Mouse (Mus musculus) kidney, embryonic 15.5 days (tissue): ENCODE results near the gene Repin1. TPM values are rescaled to one million over a fixed set of nuclear protein-coding genes. Genes with fewer than 3 reads are reported as not detected.
"Not testable (repeated sequence)": the region's sequence is repeated elsewhere in the genome, so short reads cannot be mapped to it uniquely, and the experiment has no call there.

ENCODE experiments used
- ATAC-seq: fragments of 200-750 bp; cut with Nextera tagmentation; replicated peaks from 2 replicates; pipeline ENCODE4 v1.8.0; 2017; ENCODE audit warnings: moderate TSS enrichment; ENCODE audit not compliant: low FRiP score
- H3K27ac ChIP-seq: fragments of 300-500 bp; sonication (generic); 2 replicates; pipeline ENCODE4 v1.5.1; 2015; ENCODE audit warnings: mild to moderate bottlenecking, inconsistent platforms
- H3K27me3 ChIP-seq: fragments of 300-500 bp; sonication (generic); 2 replicates; pipeline ENCODE4 v1.6.1; 2015; ENCODE audit warnings: inconsistent platforms
- H3K36me3 ChIP-seq: fragments of 300-500 bp; sonication (generic); 2 replicates; pipeline ENCODE4 v1.6.1; 2015; ENCODE audit warnings: inconsistent platforms
- H3K4me1 ChIP-seq: fragments of 300-500 bp; sonication (generic); 2 replicates; pipeline ENCODE4 v1.6.1; 2015; ENCODE audit warnings: inconsistent platforms
- H3K4me2 ChIP-seq: fragments of 300-500 bp; sonication (generic); 2 replicates; pipeline ENCODE4 v1.6.1; 2015; ENCODE audit warnings: moderate library complexity, mild to moderate bottlenecking, inconsistent platforms
- H3K4me3 ChIP-seq: fragments of 300-500 bp; sonication (generic); replicated peaks from 2 replicates; pipeline ENCODE4 v1.5.1; 2015; ENCODE audit warnings: mild to moderate bottlenecking, inconsistent platforms
- H3K9ac ChIP-seq: fragments of 300-500 bp; sonication (generic); 2 replicates; pipeline ENCODE4 v1.6.1; 2015; ENCODE audit warnings: mild to moderate bottlenecking, inconsistent platforms
- H3K9me3 ChIP-seq: fragments of 300-500 bp; sonication (generic); replicated peaks from 2 replicates; pipeline ENCODE4 v1.6.1; 2016; ENCODE audit warnings: inconsistent platforms
- WGBS: fragments of 180-500 bp; shearing (Covaris S2); methylation state at CpG from one replicate; pipeline ENCODE4 v1.1.7; 2015; ENCODE audit warnings: mixed read lengths; 5-methylcytosine and 5-hydroxymethylcytosine counted together
- polyA plus RNA-seq: library from polyadenylated mRNA; unstranded; fragments of >200 nt; fragmentation: Nextera tagmentation; extraction: Ambion mirVana; gene quantifications from 2 replicates; pipeline ENCODE4 v1.2.1, GENCODE M21; 2015

The Repin1 gene
- polyA plus RNA-seq, 1 experiment from 2014 or later = 47.3 TPM

- H3K9me3 ChIP-seq = no peaks in the 10 kb centered on the region
- H3K36me3 ChIP-seq = peaks cover 20% of the 10 kb centered on the region
- no peak overlapping the region for H3K27ac ChIP-seq
- no peak overlapping the region for H3K9ac ChIP-seq
- no peak overlapping the region for H3K4me2 ChIP-seq
- ATAC-seq = no peak
- no peaks in the 10 kb centered on the region for H3K4me1 ChIP-seq
- no peaks in the 10 kb centered on the region for H3K27me3 ChIP-seq
- no peak overlapping the region for H3K4me3 ChIP-seq
- WGBS = 83% methylated on average over 7 of the region's 7 CpGs
These were observed 15.8 kb downstream of the Repin1 start for GRCm38 (mm10) chr6:48609512-48609911.

DNA sequence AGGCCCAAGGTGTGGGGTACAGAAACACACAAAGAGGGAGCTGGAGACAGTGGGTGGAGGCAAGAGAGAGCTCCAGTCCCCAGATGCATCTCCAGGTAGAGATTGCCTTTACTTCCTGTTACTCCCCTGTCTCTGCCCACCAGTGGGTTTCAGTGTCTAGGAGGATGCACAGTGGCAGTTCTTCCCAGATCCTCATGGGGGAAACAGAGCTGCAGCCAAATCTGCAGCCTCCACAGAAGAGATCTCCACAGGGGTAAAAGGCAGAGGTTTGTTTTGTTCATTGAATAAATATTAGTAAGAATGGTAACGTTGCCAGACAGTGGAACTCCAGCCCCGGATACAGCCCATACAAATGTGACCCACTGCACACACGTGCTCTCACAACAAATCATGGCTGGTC is 17.0 kb downstream of the Repin1 start:
- Histone ChIP-seq H3K4me3 (no peak overlapping the region), H3K4me1 (no peaks in the 10 kb centered on the region), H3K4me2 (no peak overlapping the region), H3K9me3 (no peaks in the 10 kb centered on the region), H3K9ac (no peak overlapping the region), H3K27me3 (no peaks in the 10 kb centered on the region), H3K27ac (no peak overlapping the region), H3K36me3 (peaks cover 23% of the 10 kb centered on the region)
- no peak for ATAC-seq
- 87% methylated on average over 3 of the region's 3 CpGs for WGBS

- no peak overlapping the region for H3K27ac ChIP-seq
- peaks cover 23% of the 10 kb centered on the region for H3K36me3 ChIP-seq
- H3K9me3 ChIP-seq = no peaks in the 10 kb centered on the region
- no peak for ATAC-seq
- H3K9ac ChIP-seq = no peak overlapping the region
- no peaks in the 10 kb centered on the region for H3K27me3 ChIP-seq
- H3K4me1 ChIP-seq = no peaks in the 10 kb centered on the region
- no peak overlapping the region for H3K4me2 ChIP-seq
- H3K4me3 ChIP-seq = no peak overlapping the region
- WGBS = 95% methylated on average over 4 of the region's 4 CpGs
These were observed 19.8 kb downstream of the Repin1 start for GRCm38 (mm10) chr6:48613464-48613863.

DNA sequence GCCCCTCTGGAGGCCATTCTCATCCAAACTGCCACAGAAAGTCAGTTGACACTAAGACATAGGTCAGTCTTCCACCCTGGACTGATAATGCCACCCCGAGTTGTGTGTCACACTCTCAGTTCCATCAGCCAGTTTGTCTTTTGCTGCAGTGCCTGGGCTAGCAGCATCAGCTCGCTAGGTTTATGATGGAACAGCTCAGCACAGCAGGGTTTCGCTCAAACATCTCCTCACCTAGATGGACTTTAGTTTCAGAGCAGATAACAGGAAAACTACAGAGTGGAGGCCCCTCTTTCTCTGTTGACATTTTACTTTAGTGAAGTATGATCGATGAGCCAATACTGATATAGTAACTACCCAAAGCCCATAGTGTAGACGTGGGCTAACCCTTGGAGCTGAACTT is 21.1 kb downstream of the Repin1 start:
- Histone ChIP-seq H3K4me1 (no peaks in the 10 kb centered on the region), H3K4me2 (no peak overlapping the region), H3K36me3 (peaks cover 32% of the 10 kb centered on the region), H3K9ac (no peak overlapping the region), H3K27ac (no peak overlapping the region), H3K9me3 (no peaks in the 10 kb centered on the region), H3K27me3 (no peaks in the 10 kb centered on the region), H3K4me3 (no peak overlapping the region)
- ATAC-seq = no peak
- WGBS = 91% methylated on average over 5 of the region's 5 CpGs

GRCm38 (mm10) chr6:48620031-48620430 is 26.3 kb downstream of the Repin1 start:
- no peaks in the 10 kb centered on the region for H3K27me3 ChIP-seq
- no peak overlapping the region for H3K4me2 ChIP-seq
- H3K36me3 ChIP-seq = peaks cover 29% of the 10 kb centered on the region
- H3K9me3 ChIP-seq = no peaks in the 10 kb centered on the region
- H3K4me3 ChIP-seq = no peak overlapping the region
- H3K4me1 ChIP-seq = no peaks in the 10 kb centered on the region
- no peak overlapping the region for H3K9ac ChIP-seq
- no peak for ATAC-seq
- 93% methylated on average over 30 of the region's 30 CpGs for WGBS
- no peak overlapping the region for H3K27ac ChIP-seq

DNA sequence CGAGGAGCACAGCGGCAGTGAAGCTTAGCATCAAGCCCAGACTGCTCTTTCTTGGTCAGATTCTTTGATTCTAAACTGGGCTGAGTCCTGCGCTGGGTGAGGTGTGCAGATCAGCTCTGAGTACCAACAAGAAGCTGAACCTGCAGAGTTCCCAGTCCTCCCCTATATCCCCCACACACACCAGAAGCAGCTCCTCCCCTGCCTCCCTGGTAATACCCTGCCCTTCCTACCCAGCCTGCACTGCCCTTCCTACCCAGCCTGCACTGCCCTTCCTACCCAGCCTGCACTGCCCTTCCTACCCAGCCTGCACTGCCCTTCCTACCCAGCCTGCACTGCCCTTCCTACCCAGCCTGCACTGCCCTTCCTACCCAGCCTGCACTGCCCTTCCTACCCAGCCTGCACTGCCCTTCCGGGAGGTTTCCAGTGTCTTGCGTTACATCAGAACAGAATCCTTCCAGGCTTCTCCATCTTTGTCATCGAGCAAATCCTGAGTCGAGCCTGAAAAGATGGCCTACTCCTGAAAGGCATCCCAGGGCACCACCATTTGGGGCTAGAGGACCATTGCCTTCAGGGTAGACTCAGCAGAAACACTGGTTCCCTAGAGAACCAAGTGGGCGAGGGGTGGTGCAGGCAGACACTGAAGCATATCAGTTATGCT is 28.6 kb downstream of the Repin1 start:
- Histone ChIP-seq H3K36me3 (peaks cover 24% of the 10 kb centered on the region), H3K27me3 (peaks cover 17% of the 10 kb centered on the region; the same call in 1 of the 2 replicates), H3K4me1 (peaks cover 11% of the 10 kb centered on the region)
- WGBS = 90% methylated on average over 8 of the region's 8 CpGs
- not testable (repeated sequence) for H3K9me3 ChIP-seq, H3K27ac ChIP-seq, ATAC-seq, H3K4me2 ChIP-seq, H3K4me3 ChIP-seq, H3K9ac ChIP-seq

- H3K4me3 ChIP-seq = no peak overlapping the region
- no peak for ATAC-seq
- 53% methylated on average over 1 of the region's 1 CpGs for WGBS
- H3K9ac ChIP-seq = no peak overlapping the region
- H3K4me2 ChIP-seq = no peak overlapping the region
- no peak overlapping the region for H3K27ac ChIP-seq
- peaks cover 28% of the 10 kb centered on the region for H3K27me3 ChIP-seq
- peaks cover 22% of the 10 kb centered on the region for H3K4me1 ChIP-seq
- H3K9me3 ChIP-seq = no peaks in the 10 kb centered on the region
- H3K36me3 ChIP-seq = peaks cover 24% of the 10 kb centered on the region
These were observed 29.8 kb downstream of the Repin1 start for GRCm38 (mm10) chr6:48623460-48623859.

GRCm38 (mm10) chr6:48626464-48626863 is 32.8 kb downstream of the Repin1 start, which contains the start of gene AI854703:
TSS of gene AI854703 (plus strand) at chr6:48626764.
- no peaks in the 10 kb centered on the region for H3K36me3 ChIP-seq
- peak within 1 kb of the TSS; percentile 75; the same call in 1 of the 2 replicates for H3K27ac ChIP-seq
- H3K4me2 ChIP-seq = peak within 1 kb of the TSS; percentile 89
- peak within 1 kb of the TSS; percentile 49 for H3K4me3 ChIP-seq
- WGBS = 29% methylated on average over 8 of the region's 8 CpGs
- no peak for ATAC-seq
- H3K9ac ChIP-seq = peak within 1 kb of the TSS; percentile 34
- peaks cover 38% of the 10 kb centered on the region for H3K27me3 ChIP-seq
- H3K9me3 ChIP-seq = no peaks in the 10 kb centered on the region
- H3K4me1 ChIP-seq = peaks cover 39% of the 10 kb centered on the region

DNA sequence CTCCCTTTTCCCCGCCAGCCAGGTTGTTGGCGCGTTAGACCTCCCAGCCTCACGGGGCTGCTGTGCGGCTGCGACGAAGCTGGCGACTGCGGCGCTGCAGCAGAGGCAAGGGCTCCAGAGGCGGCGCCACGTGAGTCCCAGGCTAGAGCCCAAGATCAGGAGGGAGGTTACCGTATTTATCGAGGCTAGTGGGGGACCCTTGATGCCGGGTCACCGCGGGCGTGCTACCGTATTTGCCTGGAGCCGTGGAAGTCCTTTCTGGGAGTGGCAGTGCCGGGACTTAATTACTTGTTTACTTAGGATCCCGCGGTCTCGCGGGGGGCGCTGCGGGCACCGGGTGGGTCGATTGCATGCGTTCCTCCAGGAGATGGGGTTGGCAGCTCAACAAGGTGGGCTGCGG is 33.3 kb downstream of the Repin1 start:
- WGBS = under 1% methylated on average over 32 of the region's 32 CpGs
- H3K4me2 ChIP-seq = peak overlapping the region; percentile 89
- peaks cover 38% of the 10 kb centered on the region for H3K27me3 ChIP-seq
- H3K9me3 ChIP-seq = no peaks in the 10 kb centered on the region
- ATAC-seq = 0 out of 2 replicates have a peak, but pooled peaks have one; percentile 43
- no peaks in the 10 kb centered on the region for H3K36me3 ChIP-seq
- peaks cover 39% of the 10 kb centered on the region for H3K4me1 ChIP-seq
- 0 out of 2 replicates have a peak overlapping the region, but pooled peaks have one; percentile 13 for H3K27ac ChIP-seq
- H3K9ac ChIP-seq = peak overlapping the region; percentile 34
- H3K4me3 ChIP-seq = peak overlapping the region; percentile 49

- no peaks in the 10 kb centered on the region for H3K9me3 ChIP-seq
- 7% methylated on average over 7 of the region's 7 CpGs for WGBS
- peak overlapping the region; percentile 49 for H3K4me3 ChIP-seq
- no peaks in the 10 kb centered on the region for H3K36me3 ChIP-seq
- H3K27ac ChIP-seq = peak overlapping the region; percentile 75
- peaks cover 38% of the 10 kb centered on the region for H3K27me3 ChIP-seq
- peak overlapping the region; percentile 34; the same call in 1 of the 2 replicates for H3K9ac ChIP-seq
- ATAC-seq = 0 out of 2 replicates have a peak, but pooled peaks have one; percentile 4
- H3K4me1 ChIP-seq = peaks cover 39% of the 10 kb centered on the region
- H3K4me2 ChIP-seq = peak overlapping the region; percentile 89
These were observed 33.8 kb downstream of the Repin1 start for GRCm38 (mm10) chr6:48627511-48627924.

- Histone ChIP-seq H3K4me2 (peak overlapping the region; percentile 90; the same call in 1 of the 2 replicates), H3K36me3 (no peaks in the 10 kb centered on the region), H3K4me3 (no peak overlapping the region), H3K4me1 (peaks cover 39% of the 10 kb centered on the region), H3K27ac (peak overlapping the region; percentile 75), H3K9ac (no peak overlapping the region), H3K9me3 (no peaks in the 10 kb centered on the region), H3K27me3 (peaks cover 38% of the 10 kb centered on the region)
- 71% methylated on average over 3 of the region's 3 CpGs for WGBS
- ATAC-seq = 0 out of 2 replicates have a peak, but pooled peaks have one; percentile 57
These were observed 34.7 kb downstream of the Repin1 start for GRCm38 (mm10) chr6:48628377-48628776.

DNA sequence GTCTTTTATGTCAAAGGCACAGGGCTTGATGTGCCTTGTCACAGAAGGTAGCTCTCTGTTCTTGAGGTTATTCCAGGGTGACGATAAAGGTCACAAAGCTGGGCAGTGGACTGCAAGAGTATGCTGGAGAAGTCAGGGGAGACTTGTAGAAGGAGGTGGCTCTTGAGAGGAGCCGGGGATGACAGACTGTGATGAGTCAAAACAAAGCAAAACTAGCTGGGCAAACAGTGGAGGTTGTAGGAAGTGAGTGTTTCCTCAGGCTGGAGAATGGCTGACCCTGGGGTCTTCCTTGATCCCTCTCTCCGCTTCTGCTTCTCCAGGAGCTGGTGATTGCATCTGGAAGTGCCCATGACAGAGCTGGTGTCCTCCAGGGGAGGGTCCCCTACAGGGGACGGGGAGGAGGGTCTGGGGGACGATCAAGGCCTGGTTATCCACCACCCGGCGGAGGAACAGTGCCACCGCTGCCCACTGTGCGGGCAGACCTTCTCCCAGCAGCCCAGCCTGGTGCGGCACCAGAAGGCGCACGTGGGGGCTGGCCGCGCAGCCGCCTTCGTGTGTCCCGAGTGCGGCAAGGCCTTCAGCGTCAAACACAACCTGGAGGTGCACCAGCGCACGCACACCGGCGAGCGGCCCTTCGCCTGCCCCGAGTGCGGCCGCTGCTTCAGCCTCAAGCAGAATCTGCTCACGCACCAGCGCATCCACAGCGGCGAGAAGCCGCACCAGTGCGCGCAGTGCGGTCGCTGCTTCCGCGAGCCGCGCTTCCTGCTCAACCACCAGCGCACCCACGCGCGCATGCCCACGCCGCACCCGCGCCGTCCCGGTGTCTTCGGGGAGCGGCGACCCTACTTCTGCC is 35.4 kb downstream of the Repin1 start:
- Histone ChIP-seq H3K27me3 (peaks cover 38% of the 10 kb centered on the region), H3K4me1 (peaks cover 39% of the 10 kb centered on the region), H3K27ac (peak overlapping the region; percentile 75), H3K4me3 (peak overlapping the region; percentile 47), H3K9ac (peak overlapping the region; percentile 48), H3K9me3 (no peaks in the 10 kb centered on the region), H3K36me3 (no peaks in the 10 kb centered on the region), H3K4me2 (peak overlapping the region; percentile 90)
- 7% methylated on average over 53 of the region's 54 CpGs for WGBS
- peak; percentile 27; the same call in 1 of the 2 replicates for ATAC-seq
